Mouse (Mus musculus): ENCODE data around the gene Mtmr12.

DNA sequence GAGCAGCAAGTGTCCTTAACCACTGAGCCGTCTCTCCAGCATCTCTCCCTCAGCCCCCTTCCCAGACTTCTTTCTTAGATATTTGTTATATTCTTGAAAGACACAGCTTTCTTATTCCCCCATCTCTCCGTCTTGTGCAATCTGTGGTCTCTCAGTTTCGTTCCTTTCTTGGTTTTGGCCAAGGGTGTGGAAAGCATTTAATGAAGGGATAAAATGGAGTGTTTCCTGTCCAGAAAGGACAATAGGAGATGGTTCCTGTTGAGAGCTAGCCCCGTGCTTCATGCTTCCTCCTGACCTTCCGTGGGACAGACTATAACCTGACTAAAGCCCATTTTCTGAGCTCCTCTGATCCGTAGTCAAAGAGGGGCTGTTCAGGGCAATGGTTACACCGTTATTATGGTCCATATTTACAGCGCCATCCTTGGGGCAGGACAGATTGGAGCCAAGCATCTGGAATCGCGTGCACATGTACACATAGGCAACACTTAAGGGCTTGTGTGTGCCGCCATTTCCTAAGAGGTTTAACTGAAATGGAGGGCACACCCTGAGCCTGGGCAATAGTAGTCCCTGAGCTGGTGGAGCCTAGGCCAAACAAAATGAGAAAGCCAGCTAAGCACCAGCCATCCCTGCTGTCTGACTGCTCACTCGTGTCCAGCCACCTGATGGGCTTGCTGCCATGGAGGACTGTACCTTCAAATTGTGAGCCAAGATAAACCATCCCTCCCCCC, 68.7 kb downstream of the Mtmr12 start:
- no peak for TF ChIP-seq CTCF (IDR thresholded peaks at IDR 0.05; ENCODE audit: extremely low read depth, insufficient read depth, low read length)
- no peak for TF ChIP-seq POLR2A (IDR thresholded peaks at IDR 0.05; ENCODE audit: extremely low read depth, insufficient read depth, low read length)

Data from cortical plate, adult 2 months (tissue).